18 mouse cellular contexts compared by ENCODE assay signal in the genomic region with DNA sequence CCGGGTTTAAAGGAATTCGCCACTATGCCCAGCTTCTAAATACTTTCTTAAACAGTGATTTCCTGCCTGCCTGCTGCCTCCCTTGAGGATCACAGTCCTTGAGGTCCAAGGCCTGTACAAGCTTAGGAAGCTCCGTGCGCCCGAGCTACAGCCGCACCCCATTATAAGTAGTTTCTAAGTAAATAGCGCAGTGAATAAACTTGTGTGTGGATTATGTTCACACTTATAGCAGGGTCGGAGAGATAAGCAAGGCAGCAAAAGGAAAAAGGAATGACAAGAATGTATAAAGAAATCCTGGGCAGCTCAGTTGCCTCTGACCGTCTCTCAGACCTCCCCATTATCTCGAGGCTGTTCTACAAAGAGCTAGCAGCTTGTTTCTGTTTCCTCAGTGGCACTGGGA.
DNase-seq lines count a peak whose midpoint lies in the region; ATAC-seq and TF ChIP-seq lines count a peak whose summit lies in the region.
"Had no signal": no experiment of that assay in that cellular context is flagged by ENCODE, and none has a peak within 500 bp of the region (broad histone marks: within the 10 kb centered on the region; RNA-seq: fewer than 3 reads in every experiment).

No protein-coding gene starts in this region.

- H3K36me3 ChIP-seq in heart, embryonic 11.5 days (ENCODE audit: control insufficient read depth, insufficient read depth, low read length), result no peaks in the 10 kb centered on the region
- H3K36me3 ChIP-seq in kidney, postnatal 0 days (ENCODE audit: insufficient read depth, low read length), result no peaks in the 10 kb centered on the region
- H3K36me3 ChIP-seq in lung, embryonic 16.5 days (ENCODE audit: control insufficient read depth, insufficient read depth, low read length), result no peaks in the 10 kb centered on the region
- no peaks in the 10 kb centered on the region for H3K36me3 ChIP-seq in stomach, postnatal 0 days (ENCODE audit: control insufficient read depth, insufficient read depth, low read length)
- H3K36me3 ChIP-seq: embryonic facial prominence, embryonic 15.5 days; hindbrain, embryonic 13.5 days; liver, embryonic 13.5 days; neural tube, embryonic 13.5 days had no signal

- no peak for DNase-seq in heart, postnatal 36 days
- DNase-seq in kidney, postnatal 0 days (ENCODE audit: low spot score), result peak; percentile 58
- no peak for DNase-seq in kidney, adult 11 months
- DNase-seq in stomach, postnatal 0 days (ENCODE audit: low spot score), result peak; percentile 31
- no peak for DNase-seq in urinary bladder, postnatal 25 days (ENCODE audit: low spot score)
- no peak for DNase-seq in adrenal gland, postnatal 14 days
- DNase-seq: gastrocnemius, postnatal 36 days; kidney, adult 8-10 months; liver, embryonic 13.5 days; right cerebral cortex, postnatal 4 days; thymus, postnatal 25 days had no signal

- peak overlapping the region; percentile 50; the same call in 1 of the 2 replicates for H3K27ac ChIP-seq in heart, embryonic 11.5 days (ENCODE audit: low read depth, low read length)
- no peak overlapping the region for H3K27ac ChIP-seq in kidney, postnatal 0 days
- H3K27ac ChIP-seq in lung, embryonic 16.5 days (ENCODE audit: low read length), result peak overlapping the region; percentile 67
- H3K27ac ChIP-seq in stomach, postnatal 0 days (replicated peaks), result no peak overlapping the region
- H3K27ac ChIP-seq: embryonic facial prominence, embryonic 15.5 days; hindbrain, embryonic 13.5 days; liver, embryonic 13.5 days; neural tube, embryonic 13.5 days had no signal

- H3K9ac ChIP-seq in heart, embryonic 11.5 days (ENCODE audit: low read depth, low read length), result no peak overlapping the region
- H3K9ac ChIP-seq in kidney, postnatal 0 days (ENCODE audit: low read depth, low read length), result no peak overlapping the region
- H3K9ac ChIP-seq in lung, embryonic 16.5 days (ENCODE audit: low read length), result no peak overlapping the region
- no peak overlapping the region for H3K9ac ChIP-seq in stomach, postnatal 0 days (ENCODE audit: low read length)
- H3K9ac ChIP-seq: embryonic facial prominence, embryonic 15.5 days; hindbrain, embryonic 13.5 days; liver, embryonic 13.5 days; neural tube, embryonic 13.5 days had no signal

- intact Hi-C loops in heart, postnatal 36 days (cut with DNase I), result no loop called here

- no peaks in the 10 kb centered on the region for H3K9me3 ChIP-seq in heart, embryonic 11.5 days (replicated peaks; ENCODE audit: control insufficient read depth, low read length)
- no peaks in the 10 kb centered on the region for H3K9me3 ChIP-seq in kidney, postnatal 0 days (replicated peaks; ENCODE audit: low read length)
- H3K9me3 ChIP-seq in lung, embryonic 16.5 days (ENCODE audit: control insufficient read depth, low read length), result no peaks in the 10 kb centered on the region
- H3K9me3 ChIP-seq in stomach, postnatal 0 days (ENCODE audit: control insufficient read depth, low read length), result no peaks in the 10 kb centered on the region
- H3K9me3 ChIP-seq: embryonic facial prominence, embryonic 15.5 days; hindbrain, embryonic 13.5 days; liver, embryonic 13.5 days; megakaryocyte, embryonic 14.5 days; neural tube, embryonic 13.5 days had no signal

- no peaks in the 10 kb centered on the region; the same call in 1 of the 2 replicates for H3K4me1 ChIP-seq in heart, embryonic 11.5 days (ENCODE audit: control insufficient read depth, insufficient read depth, low read length)
- no peaks in the 10 kb centered on the region; the same call in 1 of the 2 replicates for H3K4me1 ChIP-seq in kidney, postnatal 0 days (replicated peaks; ENCODE audit: insufficient read depth, low read length)
- peaks cover 21% of the 10 kb centered on the region for H3K4me1 ChIP-seq in lung, embryonic 16.5 days (replicated peaks; ENCODE audit: control insufficient read depth, insufficient read depth, low read length)
- H3K4me1 ChIP-seq in stomach, postnatal 0 days (replicated peaks; ENCODE audit: control insufficient read depth, insufficient read depth), result peaks cover 2% of the 10 kb centered on the region; the same call in 1 of the 2 replicates
- H3K4me1 ChIP-seq: liver, embryonic 13.5 days; megakaryocyte, embryonic 14.5 days had no signal

- TF ChIP-seq EP300 in stomach, postnatal 0 days (optimal IDR thresholded peaks at IDR 0.05), result no peak

- peak overlapping the region; percentile 48 for H3K4me2 ChIP-seq in heart, embryonic 11.5 days
- H3K4me2 ChIP-seq in kidney, postnatal 0 days (ENCODE audit: low read length), result no peak overlapping the region
- H3K4me2 ChIP-seq in lung, embryonic 16.5 days (ENCODE audit: low read depth, low read length), result peak overlapping the region; percentile 4; the same call in 1 of the 2 replicates
- H3K4me2 ChIP-seq in stomach, postnatal 0 days (replicated peaks; ENCODE audit: low read depth), result no peak overlapping the region; the same call in 1 of the 2 replicates
- H3K4me2 ChIP-seq: embryonic facial prominence, embryonic 15.5 days; hindbrain, embryonic 13.5 days; liver, embryonic 13.5 days; neural tube, embryonic 13.5 days had no signal

- no peak for TF ChIP-seq CTCF in kidney, postnatal 0 days (IDR thresholded peaks at IDR 0.05; ENCODE audit: low read depth)
- no peak for TF ChIP-seq CTCF in stomach, postnatal 0 days (IDR thresholded peaks at IDR 0.05; ENCODE audit: low read depth)

- H3K4me3 ChIP-seq in heart, embryonic 11.5 days (ENCODE audit: low read depth, low read length), result peak overlapping the region; percentile 8; the same call in 1 of the 2 replicates
- H3K4me3 ChIP-seq in kidney, postnatal 0 days (replicated peaks; ENCODE audit: low read depth, low read length), result no peak overlapping the region
- H3K4me3 ChIP-seq in lung, embryonic 16.5 days (ENCODE audit: low read length), result no peak overlapping the region
- H3K4me3 ChIP-seq in stomach, postnatal 0 days (ENCODE audit: low read depth, low read length), result no peak overlapping the region
- H3K4me3 ChIP-seq: embryonic facial prominence, embryonic 15.5 days; hindbrain, embryonic 13.5 days; liver, embryonic 13.5 days; megakaryocyte, embryonic 14.5 days; neural tube, embryonic 13.5 days had no signal

- ATAC-seq in heart, embryonic 11.5 days (replicated peaks; ENCODE audit: insufficient number of reproducible peaks, low FRiP score, low TSS enrichment), result no peak
- ATAC-seq in kidney, postnatal 0 days (replicated peaks; ENCODE audit: low FRiP score, low read depth), result no peak
- peak; percentile 95 for ATAC-seq in lung, embryonic 16.5 days (ENCODE audit: low read depth)
- 0 out of 2 replicates have a peak, but pooled peaks have one; percentile 45 for ATAC-seq in stomach, postnatal 0 days (ENCODE audit: low FRiP score, low TSS enrichment)
- ATAC-seq: Patski had no signal

- no peaks in the 10 kb centered on the region for H3K27me3 ChIP-seq in heart, embryonic 11.5 days (ENCODE audit: control insufficient read depth, insufficient read depth, low read length)
- H3K27me3 ChIP-seq in kidney, postnatal 0 days (ENCODE audit: insufficient read depth, low read length), result no peaks in the 10 kb centered on the region
- H3K27me3 ChIP-seq in lung, embryonic 16.5 days (ENCODE audit: control insufficient read depth, insufficient read depth, low read depth, low read length), result no peaks in the 10 kb centered on the region
- H3K27me3 ChIP-seq in stomach, postnatal 0 days (ENCODE audit: control insufficient read depth, insufficient read depth, low read length), result no peaks in the 10 kb centered on the region
- H3K27me3 ChIP-seq: embryonic facial prominence, embryonic 15.5 days; hindbrain, embryonic 13.5 days; liver, embryonic 13.5 days; neural tube, embryonic 13.5 days; Patski had no signal

- WGBS in heart, embryonic 11.5 days (ENCODE audit: insufficient replicate concordance), result 20% methylated on average over 10 of the region's 10 CpGs
- 52% methylated on average over 10 of the region's 10 CpGs for WGBS in kidney, postnatal 0 days
- WGBS in lung, embryonic 16.5 days, result 9% methylated on average over 10 of the region's 10 CpGs
- WGBS in stomach, postnatal 0 days, result 20% methylated on average over 10 of the region's 10 CpGs

Comparison
In these comparisons a context has a peak if more than half of its experiments do, and no peak if none do; other contexts are left out.
1. DNase-seq: peak in kidney, postnatal 0 days (single experiment) and stomach, postnatal 0 days (single experiment); none in heart, postnatal 36 days (0 of 2), kidney, adult 11 months (single experiment), urinary bladder, postnatal 25 days (single experiment) and adrenal gland, postnatal 14 days (single experiment).
2. ATAC-seq: peak in lung, embryonic 16.5 days (single experiment) and stomach, postnatal 0 days (single experiment); none in heart, embryonic 11.5 days (single experiment) and kidney, postnatal 0 days (single experiment).
3. H3K27ac ChIP-seq: peak in heart, embryonic 11.5 days (single experiment) and lung, embryonic 16.5 days (single experiment); none in kidney, postnatal 0 days (single experiment) and stomach, postnatal 0 days (single experiment).
4. H3K4me2 ChIP-seq: peak in heart, embryonic 11.5 days (single experiment) and lung, embryonic 16.5 days (single experiment); none in kidney, postnatal 0 days (single experiment) and stomach, postnatal 0 days (single experiment).